Mouse (Mus musculus) lung, postnatal 25 days (tissue): Measurements from ENCODE around the gene Hint3.

ENCODE experiments used
- DNase-seq: peaks from one replicate; pipeline ENCODE4 v3.0.0; 2022; ENCODE audit warnings: low spot score

The Hint3 gene

GRCm38 (mm10) chr10:30587037-30587436 lies 42.4 kb downstream of the Hint3 start:
- no peak for DNase-seq

- DNase-seq: no peak
Observed at GRCm38 (mm10) chr10:30585691-30586090, 43.7 kb downstream of the Hint3 start.

GRCm38 (mm10) chr10:30577670-30578280 lies 51.7 kb downstream of the Hint3 start:
- no peak for DNase-seq

GRCm38 (mm10) chr10:30566364-30566763 lies 63.1 kb downstream of the Hint3 start:
- DNase-seq: no peak

GRCm38 (mm10) chr10:30564651-30565050 lies 64.8 kb downstream of the Hint3 start:
- peak; percentile 12 for DNase-seq
